Mouse (Mus musculus) right cerebral cortex, postnatal 14 days (tissue): ENCODE measurements at regions not wholly inside any gene's neighbourhood (a gene's known extent, or its start where the extent isn't known, plus 50 kb on each side); places are given as distances from the start of the nearest gene placed in this dataset.

ENCODE experiments used
- DNase-seq: peaks from one replicate; pipeline ENCODE4 v3.0.0; 2022

DNA sequence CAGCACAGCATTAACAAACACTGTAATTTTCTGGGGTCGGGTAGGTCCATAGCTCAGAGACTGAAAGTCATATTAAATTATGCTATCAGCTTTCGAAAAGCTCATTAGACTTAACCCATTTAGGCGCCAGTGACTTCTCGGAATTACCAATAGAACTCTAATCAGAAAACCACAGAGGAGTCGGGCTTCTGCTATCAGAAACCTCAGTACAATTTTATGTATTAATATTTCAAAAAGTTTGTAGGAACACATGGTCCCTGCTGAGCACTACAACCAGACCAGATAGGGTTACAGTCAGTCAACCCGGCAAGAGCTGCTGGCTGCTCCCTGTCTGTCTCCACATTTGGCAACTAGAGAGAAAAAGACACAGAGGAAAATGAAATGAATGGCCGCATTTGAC lies 647.3 kb upstream of the Pabpc4l start:
- DNase-seq = no peak

DNA sequence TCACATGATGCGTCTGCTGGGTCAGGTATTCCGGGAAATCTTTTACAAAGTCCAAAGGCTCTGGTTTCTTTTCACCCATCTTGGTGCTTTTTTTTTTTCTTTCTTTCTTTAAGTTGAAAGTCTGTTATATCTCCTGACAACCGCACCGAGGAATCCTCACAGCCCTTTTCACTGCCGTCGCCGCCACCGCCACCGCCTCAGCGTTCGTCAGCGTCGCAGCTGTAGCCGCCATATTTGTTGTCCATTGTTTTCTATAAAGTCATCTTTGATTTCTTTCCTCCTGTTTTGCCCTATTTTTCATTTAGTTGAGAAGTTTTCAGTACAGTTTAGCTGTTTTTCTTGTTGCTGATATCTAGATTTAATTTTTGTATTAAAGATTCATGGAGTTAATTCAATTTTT lies 603.5 kb upstream of the Pabpc4l start:
- no peak for DNase-seq

- DNase-seq = no peak
Observed at GRCm38 (mm10) chr3:47025738-47026137, 577.7 kb upstream of the Pabpc4l start.

DNA sequence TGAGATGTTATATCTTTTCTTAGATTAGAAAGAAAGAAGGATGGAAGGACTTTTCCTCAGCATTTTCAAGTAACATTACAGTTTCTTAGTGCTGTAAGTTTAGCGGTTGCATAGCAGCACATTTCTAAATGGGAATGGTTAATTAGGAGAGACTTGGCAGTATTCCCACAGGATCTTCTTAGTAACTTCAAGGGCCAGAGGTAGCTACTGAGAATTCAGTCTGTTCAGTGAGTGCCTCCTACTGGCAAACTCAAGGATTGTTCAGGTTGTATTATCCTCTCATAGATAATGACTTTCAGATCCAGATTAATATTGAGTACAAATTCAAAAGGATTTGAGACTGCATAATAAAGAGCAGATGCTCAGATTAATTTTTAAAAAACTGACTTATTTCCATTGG lies 571.3 kb upstream of the Pabpc4l start:
- no peak for DNase-seq

GRCm38 (mm10) chr3:47018565-47018964 lies 570.5 kb upstream of the Pabpc4l start:
- no peak for DNase-seq

GRCm38 (mm10) chr3:47010459-47010858 lies 562.4 kb upstream of the Pabpc4l start:
- DNase-seq = no peak

DNA sequence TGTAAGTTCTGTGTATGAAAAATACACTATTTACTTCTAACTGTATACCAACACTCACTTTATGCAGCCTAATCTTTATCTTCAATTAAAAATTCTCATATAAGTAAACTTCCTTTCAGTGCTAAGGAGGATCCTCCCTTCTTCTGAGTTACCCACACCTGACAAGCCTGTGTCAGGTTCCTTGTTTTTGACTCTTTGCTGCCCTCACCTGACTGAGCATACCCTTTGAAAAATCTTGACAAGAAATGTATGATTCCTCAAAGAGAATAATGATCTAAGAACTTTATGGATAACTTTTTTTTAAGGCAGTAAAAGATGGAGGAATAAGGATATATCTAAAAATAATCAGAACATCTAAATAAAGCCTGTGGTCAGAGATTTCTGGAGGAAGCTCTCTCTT lies 550.9 kb upstream of the Pabpc4l start:
- peak; percentile 3 for DNase-seq

- DNase-seq = no peak
Observed at GRCm38 (mm10) chr3:46970744-46971143, 522.7 kb upstream of the Pabpc4l start.

GRCm38 (mm10) chr3:46970000-46970399 lies 522.0 kb upstream of the Pabpc4l start:
- DNase-seq = no peak

DNA sequence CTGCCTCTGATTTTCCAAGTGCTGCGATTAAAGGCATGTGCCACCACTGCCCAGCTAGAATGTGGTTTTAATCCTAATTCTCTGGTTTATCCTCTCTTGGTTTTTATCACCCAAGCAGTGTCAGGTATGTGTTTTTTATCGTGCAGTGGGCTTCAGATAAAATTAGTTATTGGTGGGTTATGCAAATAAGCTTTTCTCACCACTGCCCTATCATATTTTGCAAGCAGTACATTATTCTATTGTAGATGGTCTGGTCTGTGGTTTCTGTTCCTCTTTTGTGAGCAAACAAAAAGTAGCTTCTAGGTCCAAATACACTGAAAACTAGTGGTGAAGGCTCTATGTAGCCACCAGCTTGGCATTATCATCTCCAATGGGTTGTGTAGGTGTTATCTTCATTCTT lies 503.4 kb upstream of the Pabpc4l start:
- DNase-seq = no peak

DNA sequence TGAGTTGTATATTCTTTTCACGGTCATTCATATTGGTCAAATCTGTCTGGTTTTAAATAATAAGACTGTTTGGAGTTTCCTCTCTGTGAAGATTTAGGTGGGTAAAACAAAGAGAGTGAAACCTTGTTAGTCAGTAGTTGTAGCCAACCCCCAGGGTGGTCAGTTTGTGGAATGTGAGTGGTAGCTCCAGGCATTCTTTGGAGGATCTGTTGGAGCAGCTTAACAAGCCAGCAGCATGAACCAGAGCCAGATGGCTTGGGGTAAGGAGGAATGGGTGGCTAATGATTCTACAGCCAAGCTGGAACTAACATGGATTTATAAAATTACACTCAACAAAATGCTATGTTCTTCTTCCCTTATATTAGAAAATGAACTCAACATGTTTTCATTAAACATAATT lies 489.7 kb upstream of the Pabpc4l start:
- DNase-seq = no peak

- DNase-seq = no peak
Observed at GRCm38 (mm10) chr3:46891057-46891736, 443.2 kb upstream of the Pabpc4l start.

DNA sequence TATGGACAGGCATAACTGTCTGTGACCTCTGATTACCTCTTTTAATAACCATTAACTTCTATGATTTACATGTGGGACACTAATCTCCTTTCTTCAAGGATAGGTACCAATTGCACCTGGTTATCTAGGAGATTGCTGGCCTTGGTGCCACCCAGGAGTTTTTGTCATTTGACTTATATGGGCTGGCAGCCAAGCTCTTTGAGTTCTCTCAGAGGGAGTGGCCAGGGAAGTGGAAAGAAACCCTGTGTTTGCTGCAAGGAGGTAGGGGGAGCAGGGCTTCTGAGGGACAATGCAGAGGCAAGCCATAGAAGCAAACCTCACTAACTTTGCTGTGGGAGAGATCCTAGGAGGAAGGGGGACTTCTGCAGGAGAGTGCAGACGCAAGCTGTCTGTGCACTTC lies 427.8 kb upstream of the Pabpc4l start:
- DNase-seq = no peak

- DNase-seq = no peak
Observed at GRCm38 (mm10) chr3:46870876-46871275, 422.9 kb upstream of the Pabpc4l start.

- no peak for DNase-seq
Observed at GRCm38 (mm10) chr3:46869576-46870295, 421.7 kb upstream of the Pabpc4l start.

DNA sequence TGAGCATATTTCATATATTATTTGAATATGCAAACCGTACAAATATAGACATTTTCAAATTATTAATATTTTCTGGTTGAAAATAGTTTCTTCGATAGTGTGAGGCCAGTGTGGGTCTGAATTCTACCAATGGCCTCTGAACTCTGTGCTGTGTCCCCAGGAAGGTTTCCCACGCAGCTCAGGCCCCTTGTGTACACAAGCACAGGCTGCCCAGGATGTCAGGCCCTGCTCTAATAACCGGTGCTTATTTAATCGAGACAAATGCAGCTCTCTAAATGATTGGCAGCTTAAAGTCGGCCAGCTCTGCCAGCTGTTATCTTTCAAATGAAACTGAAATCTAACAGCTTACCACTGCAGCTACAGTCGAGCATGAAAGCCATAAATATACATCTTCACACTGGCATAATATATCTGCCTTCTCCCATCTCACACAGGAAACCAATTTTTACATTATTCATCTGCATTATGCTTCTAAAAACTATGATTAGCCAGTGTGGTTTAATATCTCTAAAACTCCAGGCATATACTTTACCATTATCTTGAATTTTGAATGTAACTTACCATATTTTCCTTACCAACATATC lies 400.5 kb upstream of the Pabpc4l start:
- DNase-seq = no peak

GRCm38 (mm10) chr3:46828676-46829075 lies 380.7 kb upstream of the Pabpc4l start:
- no peak for DNase-seq
